Mouse (Mus musculus) frontal cortex, postnatal 14 days (tissue): ENCODE measurements around the gene Timm10b.

Experiments used
- DNase-seq, 2 experiments: peaks; one replicate each; pipeline ENCODE4 v3.0.0; 2022; ENCODE audit warnings: low spot score in 2 of 2

The Timm10b gene

DNA sequence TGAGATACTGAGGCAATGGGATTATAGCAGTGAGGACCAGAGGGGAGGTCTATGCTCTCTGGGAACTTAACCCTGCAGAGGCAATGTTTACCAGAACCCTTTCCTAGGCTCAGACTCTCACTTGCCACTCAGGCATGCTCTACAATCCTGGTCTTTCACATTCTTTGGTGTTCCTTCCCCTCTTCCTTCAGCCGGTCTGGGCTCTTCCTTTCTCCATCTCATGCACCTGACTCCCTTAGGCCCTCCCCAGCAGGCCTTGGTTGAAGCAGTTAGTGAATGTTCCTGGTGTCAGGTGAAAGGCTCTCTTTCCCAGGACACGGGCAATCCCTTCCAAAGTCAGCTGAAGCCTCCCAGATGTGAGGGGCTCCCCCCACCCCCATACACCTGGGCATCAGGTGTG lies at the start of gene Timm10b:
Timm10b (plus strand) TSS at position 301 of the 400 bp plus-strand sequence.
- DNase-seq = no peak

GRCm38 (mm10) chr7:105590097-105590496 lies 49.8 kb upstream of the Timm10b start:
- no peak for DNase-seq

DNA sequence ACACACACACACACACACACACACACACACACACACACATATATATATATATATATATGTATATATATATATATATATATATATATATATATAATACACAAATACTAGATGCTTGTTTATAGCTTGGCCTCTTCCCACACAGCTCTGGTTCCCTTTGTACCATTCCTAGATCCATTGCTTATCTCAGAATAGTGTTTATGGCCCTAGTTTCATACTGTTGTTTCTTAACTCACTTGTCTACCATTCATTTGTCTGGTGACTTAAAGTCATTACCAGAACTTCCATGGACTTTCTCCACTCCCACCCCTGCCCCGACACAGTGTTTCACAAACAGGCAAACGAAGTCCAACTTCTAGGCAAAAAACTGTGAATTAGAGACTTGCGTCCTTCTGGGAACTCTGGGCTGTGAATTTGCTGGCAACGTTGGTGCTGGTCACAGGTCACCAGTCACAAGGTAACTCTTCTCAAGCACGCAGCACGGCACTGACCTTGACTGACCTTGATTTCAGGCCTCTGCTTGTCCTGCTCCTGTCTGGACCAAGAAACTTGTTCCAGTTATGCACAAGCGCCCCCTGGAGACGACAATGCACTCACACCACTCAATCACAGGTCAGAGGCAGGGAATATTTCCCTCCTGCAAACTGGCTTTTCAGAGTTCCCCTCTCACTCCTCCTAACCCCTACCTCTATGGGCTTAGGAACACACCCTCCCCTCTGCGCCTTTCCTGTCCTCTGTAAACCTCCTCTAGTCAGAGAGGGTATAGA lies 36.8 kb upstream of the Timm10b start:
- DNase-seq = peak in 1 of 2 experiments; percentile 37

- DNase-seq = no peak
Observed at GRCm38 (mm10) chr7:105608467-105608866, 31.4 kb upstream of the Timm10b start.

DNA sequence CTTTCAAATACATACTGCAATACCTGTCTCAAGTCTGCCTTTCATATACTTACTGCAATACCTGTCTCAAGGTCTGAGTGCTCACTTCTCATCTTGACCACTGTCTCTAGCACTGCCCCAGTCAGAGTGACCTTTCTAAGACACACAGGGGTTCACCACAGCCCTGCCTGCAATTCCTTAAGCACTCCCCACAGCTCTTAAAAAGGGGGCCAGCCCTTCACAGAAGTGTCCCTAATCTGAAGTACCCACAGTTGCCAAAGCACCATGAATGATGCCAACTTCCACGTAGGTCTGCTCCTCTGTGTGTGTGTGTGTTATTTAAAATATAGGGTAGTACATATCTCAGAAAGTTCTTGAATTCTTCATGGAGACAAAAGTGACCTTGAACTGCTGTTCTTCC lies 28.1 kb upstream of the Timm10b start:
- DNase-seq = no peak

DNA sequence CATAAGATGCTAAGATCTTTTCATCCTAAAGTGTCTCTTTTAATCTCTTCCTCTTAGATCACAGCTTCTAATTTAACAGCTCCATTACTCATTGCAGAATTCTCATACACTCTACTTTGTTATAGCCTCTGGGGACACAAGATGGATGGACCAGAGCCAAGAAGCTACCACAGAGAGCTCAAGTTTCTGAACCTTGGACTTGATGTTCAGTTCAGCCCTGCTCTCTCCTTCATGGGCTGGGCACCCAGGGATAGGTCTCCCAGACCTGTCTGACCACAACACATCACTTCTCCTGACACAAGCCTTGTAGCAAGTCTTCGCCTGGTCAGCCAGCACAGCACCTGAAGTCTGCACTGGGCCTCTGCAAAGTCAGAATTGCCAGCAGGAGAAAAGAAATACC lies 25.5 kb upstream of the Timm10b start:
- DNase-seq = no peak

DNA sequence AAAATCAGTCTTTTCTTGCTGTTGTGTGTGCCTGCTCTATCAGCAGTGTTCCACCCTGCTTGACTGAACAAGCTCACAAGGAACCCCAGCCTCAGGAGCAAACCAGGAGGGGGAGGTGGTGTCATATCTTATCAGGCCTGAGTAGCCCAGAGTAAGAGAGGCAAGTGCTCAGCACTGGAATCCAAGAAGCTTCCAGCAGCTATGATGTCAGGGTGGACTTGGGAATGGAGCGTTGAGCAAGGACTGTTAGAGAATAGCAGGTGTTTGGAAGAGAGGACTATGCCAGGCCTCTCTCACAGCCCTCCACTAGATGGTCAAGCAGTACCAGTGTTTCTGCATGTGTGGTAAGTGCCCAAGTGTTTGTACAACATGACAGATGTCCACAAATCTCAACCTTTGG lies 24.1 kb upstream of the Timm10b start:
- DNase-seq = no peak

- DNase-seq = no peak
Observed at GRCm38 (mm10) chr7:105616561-105616960, 23.3 kb upstream of the Timm10b start.

DNA sequence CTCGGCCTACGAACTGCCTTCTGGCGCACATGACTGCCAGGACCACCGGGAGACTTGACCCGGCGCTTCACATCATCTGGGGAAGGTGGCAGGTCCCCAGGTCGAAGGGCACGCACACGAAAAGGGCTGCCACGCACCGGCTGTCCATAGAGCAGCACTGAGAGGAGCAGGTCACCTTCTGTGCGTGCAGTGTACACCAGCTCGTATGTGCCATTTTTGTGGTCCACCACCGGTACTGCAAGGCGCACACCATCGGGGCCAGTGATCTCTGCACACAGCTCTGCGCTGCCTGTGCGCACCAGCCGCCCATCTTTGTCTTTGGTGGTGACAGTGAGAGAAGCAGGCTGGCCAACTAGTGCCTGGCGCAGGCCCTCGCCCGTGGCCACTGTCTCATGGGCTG lies 22.0 kb upstream of the Timm10b start:
- no peak for DNase-seq

DNA sequence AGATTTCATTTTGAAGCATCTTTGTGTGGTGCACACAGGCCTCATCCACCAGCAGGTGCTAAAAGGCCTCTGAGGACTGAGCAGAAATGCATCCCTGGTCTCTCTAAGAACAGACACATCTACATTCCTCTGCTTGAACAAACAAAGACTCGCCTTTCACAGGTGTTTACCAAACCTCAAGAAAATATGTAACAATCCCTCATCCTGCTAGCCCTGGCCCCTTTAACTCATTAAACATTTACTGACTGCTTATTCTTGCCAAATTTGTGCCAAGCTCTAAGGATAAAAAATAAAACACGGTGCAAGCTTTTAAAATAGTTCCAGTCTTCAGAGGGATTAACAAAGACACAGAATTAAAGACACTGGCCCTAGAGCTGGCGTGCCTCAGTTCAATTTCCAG lies 20.2 kb upstream of the Timm10b start:
- no peak for DNase-seq

GRCm38 (mm10) chr7:105621053-105621452 lies 18.8 kb upstream of the Timm10b start:
- no peak for DNase-seq

GRCm38 (mm10) chr7:105621646-105622292 lies 18.1 kb upstream of the Timm10b start:
- DNase-seq = no peak

DNA sequence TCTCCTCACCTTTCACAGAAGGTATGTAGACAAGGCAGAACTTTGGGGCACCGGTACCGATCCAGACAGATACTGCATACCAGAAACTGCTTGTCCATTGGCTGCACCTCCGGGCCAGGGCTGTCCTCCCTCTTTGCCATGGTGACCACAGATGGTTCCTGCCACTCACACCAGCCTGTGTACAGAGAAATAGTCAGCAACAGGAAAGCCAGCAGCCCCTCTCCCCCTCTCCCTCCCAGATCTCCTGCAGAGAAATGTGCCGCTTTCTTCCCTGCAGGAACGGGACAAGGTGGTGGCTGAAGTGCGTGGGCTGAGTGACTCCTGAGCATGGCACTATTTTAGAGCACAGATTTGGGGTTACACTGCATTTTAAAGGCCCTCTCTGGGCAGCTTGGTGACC lies 14.5 kb upstream of the Timm10b start:
- no peak for DNase-seq

- DNase-seq = no peak
Observed at GRCm38 (mm10) chr7:105628633-105629032, 11.2 kb upstream of the Timm10b start.

GRCm38 (mm10) chr7:105632551-105632972 lies 7.3 kb upstream of the Timm10b start:
- DNase-seq = no peak

GRCm38 (mm10) chr7:105633127-105633800 lies 6.6 kb upstream of the Timm10b start, which contains the start of gene Trim3:
TSS of gene Trim3 (minus strand) at chr7:105633571.
- DNase-seq = peak; percentile 77 to 86

GRCm38 (mm10) chr7:105633801-105634135 lies 6.1 kb upstream of the Timm10b start:
- DNase-seq = no peak

- DNase-seq = no peak
Observed at GRCm38 (mm10) chr7:105634272-105634920, 5.5 kb upstream of the Timm10b start.

DNA sequence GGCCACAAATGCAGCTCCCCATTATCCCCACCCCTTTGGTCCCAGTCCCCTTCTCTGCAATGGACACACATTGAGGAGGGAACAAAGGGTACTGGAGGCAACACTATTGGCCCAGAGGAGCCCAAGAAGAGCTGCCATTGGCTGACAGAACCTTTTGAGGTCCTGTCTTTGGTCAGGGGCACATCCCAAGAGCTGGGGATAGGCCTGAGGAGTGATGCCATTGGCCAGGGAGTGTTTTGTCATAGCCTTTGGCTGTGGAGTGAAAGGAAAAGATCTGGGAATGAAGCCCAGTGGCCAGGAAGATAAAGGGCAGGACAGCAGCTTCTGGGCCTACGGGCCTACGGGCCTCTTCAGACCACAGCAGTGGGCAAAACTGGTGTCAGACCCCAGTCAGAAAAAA lies 4.1 kb upstream of the Timm10b start:
- no peak for DNase-seq

DNA sequence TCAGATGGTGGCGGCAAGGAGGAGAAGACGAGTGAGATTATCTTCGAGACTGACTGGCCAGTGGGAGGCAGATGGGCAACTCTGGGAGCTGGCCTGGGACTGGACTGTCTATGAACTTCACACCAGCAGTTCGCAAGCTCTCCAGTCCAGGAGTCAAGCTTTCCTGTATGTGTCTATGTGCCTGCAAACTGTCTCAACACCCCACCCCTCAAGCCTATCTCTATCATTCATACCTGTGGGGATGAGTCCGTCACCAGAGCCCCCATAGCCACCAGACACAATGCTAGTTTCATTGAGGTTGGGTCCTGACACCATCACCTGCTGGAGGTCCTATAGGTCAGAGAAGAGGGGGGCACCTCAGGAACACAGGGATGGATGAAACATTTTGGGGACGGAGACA lies 1.1 kb upstream of the Timm10b start:
- DNase-seq = no peak

DNA sequence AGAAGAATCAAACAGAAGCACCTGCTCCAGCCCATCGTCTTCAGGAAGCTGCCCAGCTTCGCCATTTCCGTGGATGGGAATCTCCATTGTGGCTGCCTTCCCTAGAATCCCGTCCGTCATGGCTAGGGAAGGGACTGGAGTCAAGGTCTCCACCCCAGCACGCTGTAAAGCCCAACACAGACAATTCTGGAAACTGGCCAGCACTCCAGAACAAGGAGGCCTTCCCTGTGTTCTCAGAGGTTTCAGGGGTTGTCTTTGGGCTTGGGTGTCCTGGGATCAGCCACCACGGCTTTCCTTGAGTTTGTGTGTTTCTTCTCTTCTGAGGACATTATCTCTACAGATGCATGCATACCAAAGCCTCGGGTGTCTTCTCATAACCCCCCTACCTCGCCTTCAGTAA lies 552 bp upstream of the Timm10b start:
- DNase-seq = no peak

DNA sequence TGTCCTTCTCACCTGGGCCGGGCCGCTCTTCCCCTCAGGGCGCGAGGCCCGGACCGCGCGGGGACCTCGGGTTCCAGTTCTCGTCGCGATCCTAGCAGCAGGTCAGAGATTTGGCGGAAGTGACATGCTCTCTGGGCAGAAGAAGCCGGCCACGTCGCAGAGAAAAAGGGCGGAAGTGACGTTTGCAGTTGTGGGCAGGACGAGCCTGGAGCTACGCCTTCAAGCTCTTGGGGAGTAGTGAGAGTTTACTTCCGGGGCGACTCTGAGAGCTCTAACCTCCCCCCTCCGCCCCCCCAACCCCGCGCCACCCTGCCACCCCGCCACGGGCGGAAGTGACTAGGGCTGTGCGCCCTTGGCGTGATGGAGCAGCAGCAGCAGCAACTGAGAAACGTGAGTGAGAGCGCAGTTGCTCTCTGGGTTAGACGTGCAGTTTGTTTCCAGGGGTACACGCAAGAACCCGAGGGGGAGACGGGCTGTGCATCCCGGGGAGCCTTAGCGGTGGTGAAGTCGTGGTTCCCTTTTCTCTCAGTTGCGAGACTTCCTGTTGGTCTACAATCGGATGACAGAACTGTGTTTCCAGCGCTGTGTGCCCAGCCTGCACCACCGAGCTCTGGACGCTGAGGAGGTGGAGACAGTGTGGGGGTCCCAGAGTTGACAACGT lies 507 bp downstream of the Timm10b start, which contains the start of the genes Arfip2 and Gm45799:
Arfip2 (minus strand) TSS at position 184 of the 661 bp plus-strand sequence.
Gm45799 (plus strand) TSS at position 320 of the 661 bp plus-strand sequence.
- DNase-seq = peak; percentile 94 to 96
